Mouse (Mus musculus): ENCODE measurements around the gene Plekhf1. TPM values are rescaled to one million over a fixed set of nuclear protein-coding genes. Genes with fewer than 3 reads are reported as not detected.

Plekhf1 gene
- polyA plus RNA-seq, 1 experiment from 2014 or later = 5.1 TPM

DNA sequence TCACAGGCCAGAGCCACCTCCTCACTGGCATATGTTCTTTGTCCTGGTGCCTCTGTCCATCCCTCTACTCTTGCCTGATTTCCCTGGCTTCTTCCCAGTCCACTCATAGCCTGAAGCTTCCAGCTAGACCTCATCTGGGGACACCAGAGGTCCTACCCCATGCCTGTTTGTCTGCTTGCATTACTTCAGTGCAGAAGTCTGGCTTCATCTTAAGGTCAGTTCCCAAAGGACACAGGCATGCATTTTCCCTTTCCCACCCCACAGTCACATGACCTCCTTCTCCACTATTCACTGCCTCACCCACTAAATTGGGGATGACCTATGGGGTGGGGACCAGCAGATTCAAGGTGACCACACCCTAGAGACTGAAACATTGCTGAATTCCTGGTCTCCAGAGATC, 25.6 kb upstream of the Plekhf1 start:
- Histone ChIP-seq H3K4me1 (ENCODE audit: control insufficient read depth, insufficient read depth, low read length) (no peaks in the 10 kb centered on the region), H3K4me3 (ENCODE audit: low read depth, low read length) (no peak overlapping the region), H3K27me3 (replicated peaks; ENCODE audit: control insufficient read depth, insufficient read depth, low read length) (no peaks in the 10 kb centered on the region), H3K9ac (ENCODE audit: low read depth, low read length) (no peak overlapping the region), H3K4me2 (ENCODE audit: low read depth, low read length) (no peak overlapping the region), H3K36me3 (ENCODE audit: control insufficient read depth, insufficient read depth, low read length) (no peaks in the 10 kb centered on the region), H3K27ac (replicated peaks; ENCODE audit: low read depth, low read length) (no peak overlapping the region), H3K9me3 (ENCODE audit: control insufficient read depth, low read length) (no peaks in the 10 kb centered on the region)
- no peak for DNase-seq (ENCODE audit: low spot score)
- no peak for ATAC-seq (ENCODE audit: low read depth)

GRCm38 (mm10) chr7:38251494-38252216, 23.8 kb upstream of the Plekhf1 start:
- Histone ChIP-seq H3K27ac (replicated peaks; ENCODE audit: low read depth, low read length) (no peak overlapping the region), H3K4me2 (ENCODE audit: low read depth, low read length) (no peak overlapping the region), H3K36me3 (ENCODE audit: control insufficient read depth, insufficient read depth, low read length) (no peaks in the 10 kb centered on the region), H3K9me3 (ENCODE audit: control insufficient read depth, low read length) (no peaks in the 10 kb centered on the region), H3K27me3 (replicated peaks; ENCODE audit: control insufficient read depth, insufficient read depth, low read length) (no peaks in the 10 kb centered on the region), H3K4me1 (ENCODE audit: control insufficient read depth, insufficient read depth, low read length) (no peaks in the 10 kb centered on the region), H3K9ac (ENCODE audit: low read depth, low read length) (no peak overlapping the region), H3K4me3 (ENCODE audit: low read depth, low read length) (no peak overlapping the region)
- DNase-seq (ENCODE audit: low spot score) (peak; percentile 11), ATAC-seq (ENCODE audit: low read depth) (no peak; the same call in 1 of the 2 replicates)
- WGBS = 54% methylated on average over 5 of the region's 5 CpGs

GRCm38 (mm10) chr7:38242417-38242816, 14.6 kb upstream of the Plekhf1 start:
- no peak for DNase-seq (ENCODE audit: low spot score)
- Histone ChIP-seq H3K4me3 (ENCODE audit: low read depth, low read length) (no peak overlapping the region), H3K9me3 (ENCODE audit: control insufficient read depth, low read length) (no peaks in the 10 kb centered on the region), H3K27me3 (replicated peaks; ENCODE audit: control insufficient read depth, insufficient read depth, low read length) (no peaks in the 10 kb centered on the region), H3K4me1 (ENCODE audit: control insufficient read depth, insufficient read depth, low read length) (no peaks in the 10 kb centered on the region), H3K36me3 (ENCODE audit: control insufficient read depth, insufficient read depth, low read length) (no peaks in the 10 kb centered on the region), H3K27ac (replicated peaks; ENCODE audit: low read depth, low read length) (no peak overlapping the region), H3K4me2 (ENCODE audit: low read depth, low read length) (no peak overlapping the region), H3K9ac (ENCODE audit: low read depth, low read length) (no peak overlapping the region)
- no peak for ATAC-seq (ENCODE audit: low read depth)
- 80% methylated on average over 4 of the region's 4 CpGs for WGBS

GRCm38 (mm10) chr7:38237140-38237539, 9.3 kb upstream of the Plekhf1 start:
- DNase-seq (ENCODE audit: low spot score) = no peak
- no peaks in the 10 kb centered on the region for H3K27me3 ChIP-seq (replicated peaks; ENCODE audit: control insufficient read depth, insufficient read depth, low read length)
- H3K27ac ChIP-seq (replicated peaks; ENCODE audit: low read depth, low read length) = no peak overlapping the region
- H3K4me1 ChIP-seq (ENCODE audit: control insufficient read depth, insufficient read depth, low read length) = no peaks in the 10 kb centered on the region
- no peak overlapping the region for H3K9ac ChIP-seq (ENCODE audit: low read depth, low read length)
- no peaks in the 10 kb centered on the region for H3K9me3 ChIP-seq (ENCODE audit: control insufficient read depth, low read length)
- no peak overlapping the region for H3K4me2 ChIP-seq (ENCODE audit: low read depth, low read length)
- ATAC-seq (ENCODE audit: low read depth) = no peak
- H3K4me3 ChIP-seq (ENCODE audit: low read depth, low read length) = no peak overlapping the region
- H3K36me3 ChIP-seq (ENCODE audit: control insufficient read depth, insufficient read depth, low read length) = no peaks in the 10 kb centered on the region

GRCm38 (mm10) chr7:38236400-38237105, 8.7 kb upstream of the Plekhf1 start:
- Histone ChIP-seq H3K27me3 (replicated peaks; ENCODE audit: control insufficient read depth, insufficient read depth, low read length) (no peaks in the 10 kb centered on the region), H3K4me3 (ENCODE audit: low read depth, low read length) (no peak overlapping the region), H3K9ac (ENCODE audit: low read depth, low read length) (no peak overlapping the region), H3K36me3 (ENCODE audit: control insufficient read depth, insufficient read depth, low read length) (no peaks in the 10 kb centered on the region), H3K4me2 (ENCODE audit: low read depth, low read length) (no peak overlapping the region), H3K4me1 (ENCODE audit: control insufficient read depth, insufficient read depth, low read length) (no peaks in the 10 kb centered on the region), H3K27ac (replicated peaks; ENCODE audit: low read depth, low read length) (no peak overlapping the region), H3K9me3 (ENCODE audit: control insufficient read depth, low read length) (no peaks in the 10 kb centered on the region)
- ATAC-seq (ENCODE audit: low read depth) = no peak
- WGBS = 43% methylated on average over 10 of the region's 11 CpGs
- DNase-seq (ENCODE audit: low spot score) = no peak

GRCm38 (mm10) chr7:38230285-38230684, 2.5 kb upstream of the Plekhf1 start:
- 0 out of 2 replicates have a peak, but pooled peaks cover 5% of the 10 kb centered on the region for H3K27me3 ChIP-seq (replicated peaks; ENCODE audit: control insufficient read depth, insufficient read depth, low read length)
- no peak for ATAC-seq (ENCODE audit: low read depth)
- H3K36me3 ChIP-seq (ENCODE audit: control insufficient read depth, insufficient read depth, low read length) = no peaks in the 10 kb centered on the region
- H3K27ac ChIP-seq (replicated peaks; ENCODE audit: low read depth, low read length) = no peak overlapping the region
- no peak overlapping the region for H3K4me3 ChIP-seq (ENCODE audit: low read depth, low read length)
- H3K9me3 ChIP-seq (ENCODE audit: control insufficient read depth, low read length) = no peaks in the 10 kb centered on the region
- no peak overlapping the region for H3K9ac ChIP-seq (ENCODE audit: low read depth, low read length)
- no peak overlapping the region for H3K4me2 ChIP-seq (ENCODE audit: low read depth, low read length)
- DNase-seq (ENCODE audit: low spot score) = peak; percentile 45
- 18% methylated on average over 8 of the region's 8 CpGs for WGBS
- peaks cover 10% of the 10 kb centered on the region for H3K4me1 ChIP-seq (ENCODE audit: control insufficient read depth, insufficient read depth, low read length)

DNA sequence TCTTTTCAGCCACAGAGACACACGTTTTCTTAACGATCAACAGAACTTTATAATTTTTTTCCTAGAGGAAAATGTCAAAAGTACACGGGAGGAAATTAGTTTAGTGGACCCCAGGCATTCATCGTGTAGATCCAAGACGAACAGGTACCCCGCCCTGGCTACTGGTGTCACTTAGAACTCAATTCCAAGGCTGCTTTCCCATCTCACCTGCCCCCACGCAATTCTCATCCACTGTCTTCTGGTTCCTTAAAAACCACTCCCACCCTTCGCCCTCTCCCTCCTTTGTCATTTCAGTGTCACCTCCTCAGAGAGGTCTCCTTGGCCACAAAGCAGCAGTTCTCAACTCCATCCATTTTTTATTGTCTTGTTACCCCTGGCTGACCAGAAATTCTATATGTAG, 513 bp upstream of the Plekhf1 start:
- Histone ChIP-seq H3K36me3 (ENCODE audit: control insufficient read depth, insufficient read depth, low read length) (no peaks in the 10 kb centered on the region), H3K27ac (replicated peaks; ENCODE audit: low read depth, low read length) (no peak overlapping the region), H3K4me3 (ENCODE audit: low read depth, low read length) (peak overlapping the region; percentile 51), H3K27me3 (replicated peaks; ENCODE audit: control insufficient read depth, insufficient read depth, low read length) (0 out of 2 replicates have a peak, but pooled peaks cover 5% of the 10 kb centered on the region), H3K4me1 (ENCODE audit: control insufficient read depth, insufficient read depth, low read length) (peaks cover 14% of the 10 kb centered on the region), H3K4me2 (ENCODE audit: low read depth, low read length) (peak overlapping the region; percentile 59), H3K9ac (ENCODE audit: low read depth, low read length) (peak overlapping the region; percentile 30; the same call in 1 of the 2 replicates), H3K9me3 (ENCODE audit: control insufficient read depth, low read length) (no peaks in the 10 kb centered on the region)
- DNase-seq (ENCODE audit: low spot score) = no peak
- no peak for ATAC-seq (ENCODE audit: low read depth)
- WGBS = 28% methylated on average over 8 of the region's 8 CpGs

- ATAC-seq (ENCODE audit: low read depth) = peak; percentile 66
- whole genome bisulfite sequencing = under 1% methylated on average over 25 of the region's 25 CpGs
Observed at GRCm38 (mm10) chr7:38227181-38227899, 476 bp downstream of the Plekhf1 start.

More at GRCm38 (mm10) chr7:38227181-38227899, 476 bp downstream of the Plekhf1 start:
- Histone ChIP-seq H3K4me2 (ENCODE audit: low read depth, low read length) (peak overlapping the region; percentile 59), H3K4me3 (ENCODE audit: low read depth, low read length) (peak overlapping the region; percentile 51), H3K36me3 (ENCODE audit: control insufficient read depth, insufficient read depth, low read length) (no peaks in the 10 kb centered on the region), H3K9me3 (ENCODE audit: control insufficient read depth, low read length) (no peaks in the 10 kb centered on the region), H3K27ac (replicated peaks; ENCODE audit: low read depth, low read length) (peak overlapping the region; percentile 77), H3K4me1 (ENCODE audit: control insufficient read depth, insufficient read depth, low read length) (peaks cover 14% of the 10 kb centered on the region), H3K9ac (ENCODE audit: low read depth, low read length) (peak overlapping the region; percentile 62), H3K27me3 (replicated peaks; ENCODE audit: control insufficient read depth, insufficient read depth, low read length) (0 out of 2 replicates have a peak, but pooled peaks cover 5% of the 10 kb centered on the region)
- peak; percentile 87 for DNase-seq (ENCODE audit: low spot score)

Measured in embryonic facial prominence, embryonic 14.5 days (tissue).